Mouse (Mus musculus): ENCODE results near the gene A430005L14Rik.
"Not testable (repeated sequence)": the region's sequence is repeated elsewhere in the genome, so short reads cannot be mapped to it uniquely, and the experiment has no call there.

The A430005L14Rik gene

GRCm38 (mm10) chr4:153956569-153957405, at the start of gene A430005L14Rik:
A430005L14Rik (plus strand) TSS chr4:153957237.
- DNase-seq (ENCODE audit: low spot score): peak; percentile 90

DNA sequence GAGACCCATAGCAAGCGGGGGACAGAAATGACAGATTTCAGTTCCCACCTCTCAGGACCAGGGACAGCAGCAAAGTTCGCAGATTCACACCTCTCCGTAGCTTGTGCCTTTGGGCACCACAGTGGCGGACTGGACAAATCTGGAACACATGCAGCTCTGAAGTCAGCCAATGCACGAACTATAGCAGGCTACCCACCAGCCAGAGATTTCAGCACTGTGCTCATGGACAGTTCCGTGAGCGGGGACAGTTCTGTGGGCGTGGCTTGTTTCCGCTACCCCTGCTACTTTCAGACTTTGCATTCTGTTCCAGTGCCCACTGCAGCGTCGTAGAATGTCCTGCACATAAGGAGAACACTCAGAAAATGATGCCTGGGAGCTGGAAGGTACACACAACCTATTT, 49.5 kb upstream of the A430005L14Rik start:
- DNase-seq (ENCODE audit: low spot score): peak; percentile 6

DNA sequence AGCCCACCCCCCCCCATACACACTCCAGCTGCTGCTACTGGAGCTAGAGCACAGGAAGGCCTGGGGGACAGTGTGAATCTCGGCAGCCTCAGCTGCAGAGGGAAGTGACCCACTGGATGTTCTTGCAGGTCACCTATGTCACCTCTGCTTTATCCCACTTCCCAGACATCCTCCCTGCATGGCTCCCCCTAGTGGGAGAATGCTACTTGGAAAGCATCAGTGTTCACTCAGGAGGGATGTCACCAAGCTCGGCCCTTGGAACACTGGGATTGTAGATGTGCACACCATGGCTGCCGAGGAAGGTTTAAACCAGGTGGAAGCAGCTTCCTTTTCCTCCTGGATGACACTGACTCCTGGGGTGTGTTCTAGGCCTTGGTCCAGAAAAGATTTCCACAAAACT, 43.4 kb upstream of the A430005L14Rik start:
- no peak for DNase-seq (ENCODE audit: low spot score)

GRCm38 (mm10) chr4:153917773-153918500, 39.1 kb upstream of the A430005L14Rik start:
- DNase-seq (ENCODE audit: low spot score): no peak

DNA sequence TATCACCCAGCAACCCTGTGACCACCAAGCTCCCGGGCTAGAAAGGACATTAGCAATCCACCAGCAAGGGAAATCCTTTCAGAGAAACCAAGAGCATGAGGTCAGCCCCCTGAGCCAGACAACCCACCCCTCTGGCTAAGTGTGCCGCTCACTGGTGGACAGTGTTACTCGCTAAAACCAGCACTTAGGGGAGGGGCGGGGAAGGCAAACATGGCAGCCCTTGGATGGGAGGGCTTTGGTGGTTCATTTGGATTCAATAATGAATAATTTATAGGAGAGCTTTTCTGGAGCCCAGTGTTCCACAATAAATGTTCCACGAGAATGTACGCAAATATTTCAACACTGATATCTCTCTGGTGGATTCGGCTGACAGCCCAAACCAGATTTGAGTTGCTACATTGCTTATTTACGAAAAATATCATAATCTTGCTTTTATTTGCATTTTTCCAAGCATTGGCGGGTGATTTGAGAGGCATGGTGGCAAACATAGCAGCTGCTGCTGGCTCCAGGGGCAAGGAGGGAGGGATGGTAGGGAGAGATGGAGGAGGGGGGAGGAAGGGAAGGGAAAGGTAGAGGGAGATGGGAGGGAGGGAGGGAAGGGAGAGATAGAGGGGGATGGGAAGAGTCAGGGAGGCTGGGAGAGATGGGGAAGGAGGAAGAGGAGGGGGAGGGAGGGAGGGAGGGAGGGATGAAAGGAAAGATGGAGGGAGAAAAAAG, 36.4 kb upstream of the A430005L14Rik start:
- no peak for DNase-seq (ENCODE audit: low spot score)

DNA sequence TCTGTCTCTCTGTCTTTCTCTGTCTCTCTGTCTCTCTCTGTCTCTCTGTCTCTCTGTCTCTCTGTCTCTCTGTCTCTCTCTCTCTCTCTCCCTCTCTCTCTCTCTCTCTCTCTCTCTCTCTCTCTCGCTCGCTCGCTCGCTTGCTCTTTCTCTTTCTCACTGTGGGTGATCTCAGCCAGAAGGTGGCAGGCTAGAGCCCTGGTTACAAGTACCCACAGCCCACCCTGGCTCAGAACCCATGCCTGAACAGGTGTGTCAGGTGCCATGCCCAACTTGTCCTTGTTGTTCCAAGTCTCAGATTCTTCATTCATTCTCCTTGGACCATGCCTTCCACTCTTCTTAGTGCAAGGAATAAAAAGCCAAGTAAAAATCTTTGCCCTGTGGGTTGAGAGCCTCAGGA, 34.9 kb upstream of the A430005L14Rik start:
- not testable (repeated sequence) for DNase-seq (ENCODE audit: low spot score)

DNA sequence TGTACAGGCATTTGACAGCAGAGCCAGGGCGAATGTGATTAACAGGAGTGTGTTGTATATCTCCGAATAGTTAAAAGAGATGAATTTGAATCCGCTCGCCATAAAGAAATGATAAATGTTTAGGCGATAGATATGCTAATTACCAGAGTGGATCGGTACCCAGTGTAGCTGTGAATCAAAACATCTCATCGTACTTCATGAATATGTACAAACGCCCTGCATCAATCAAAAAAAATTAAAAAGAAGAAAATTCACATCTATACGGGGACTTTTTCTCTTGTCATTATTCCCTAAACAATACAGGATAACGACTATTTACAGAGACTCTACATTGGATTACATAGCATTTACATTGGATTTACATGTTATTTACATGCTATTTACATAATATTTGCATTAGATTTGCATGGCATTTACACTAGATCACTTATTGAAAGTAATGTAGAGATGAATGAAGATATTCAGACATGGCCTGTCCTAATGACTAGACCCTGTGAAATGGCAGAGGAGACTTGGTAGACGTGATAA, 28.2 kb upstream of the A430005L14Rik start:
- DNase-seq (ENCODE audit: low spot score): no peak

DNA sequence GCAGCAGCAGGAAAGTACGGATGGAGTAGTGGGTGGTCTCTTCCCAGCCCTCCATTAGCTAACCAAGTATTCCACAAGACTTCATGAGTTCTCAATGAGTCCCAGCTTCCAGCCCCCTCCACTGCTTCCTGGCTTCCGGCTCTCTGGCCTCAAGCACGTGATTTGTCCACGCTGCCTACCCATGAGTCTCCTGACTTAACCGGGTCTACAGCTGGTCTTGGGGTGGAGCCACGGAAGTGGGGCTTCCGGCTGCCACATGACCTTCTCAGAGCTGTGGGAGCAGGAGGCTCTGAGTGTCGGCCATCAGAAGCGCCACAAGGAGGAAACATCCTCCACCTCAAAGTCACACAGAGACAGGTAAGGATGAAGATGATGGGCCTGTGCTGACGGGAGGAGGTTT, 27.6 kb upstream of the A430005L14Rik start:
- DNase-seq (ENCODE audit: low spot score): no peak

DNA sequence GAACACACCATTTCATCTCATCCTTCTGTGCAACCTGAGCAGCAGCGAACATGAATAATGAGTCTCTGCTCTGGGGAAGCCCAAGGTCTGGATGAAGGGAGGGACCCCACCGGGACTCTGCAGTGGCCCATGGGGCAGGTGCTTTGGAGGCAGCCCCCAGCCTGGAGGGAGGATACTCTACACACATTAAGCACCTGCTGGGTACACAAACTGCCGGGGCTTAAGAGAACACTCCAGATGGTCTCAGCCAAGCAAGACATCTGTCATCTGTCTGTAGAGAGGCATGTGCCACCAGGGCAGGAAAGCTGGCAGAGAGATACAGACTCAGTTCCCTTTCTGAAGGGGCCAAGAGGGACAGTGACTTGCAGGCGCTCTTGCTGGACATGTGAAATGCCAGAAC, 27.1 kb upstream of the A430005L14Rik start:
- DNase-seq (ENCODE audit: low spot score): no peak

GRCm38 (mm10) chr4:153943243-153943642, 13.8 kb upstream of the A430005L14Rik start:
- no peak for DNase-seq (ENCODE audit: low spot score)

GRCm38 (mm10) chr4:153944261-153944660, 12.8 kb upstream of the A430005L14Rik start:
- DNase-seq (ENCODE audit: low spot score): no peak

DNA sequence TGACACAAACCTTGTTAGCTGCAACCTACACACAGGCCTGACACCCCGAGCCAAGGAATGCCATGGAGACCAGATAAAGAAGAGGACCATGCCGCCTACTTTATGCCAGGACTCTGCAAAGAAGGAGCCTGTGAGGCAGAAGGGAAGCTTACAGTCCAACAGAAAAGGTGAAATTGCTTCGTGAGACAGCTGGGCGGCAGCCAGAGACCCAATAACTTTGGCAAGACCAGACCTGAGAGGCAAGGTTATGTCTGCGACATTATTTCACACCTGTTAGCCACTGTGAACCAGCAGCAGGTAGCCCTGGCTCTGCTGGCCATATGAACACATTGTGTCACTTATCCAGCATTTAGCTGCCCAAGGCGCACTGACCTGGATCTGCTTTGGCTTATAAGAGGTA, 11.3 kb upstream of the A430005L14Rik start:
- DNase-seq (ENCODE audit: low spot score): no peak

DNA sequence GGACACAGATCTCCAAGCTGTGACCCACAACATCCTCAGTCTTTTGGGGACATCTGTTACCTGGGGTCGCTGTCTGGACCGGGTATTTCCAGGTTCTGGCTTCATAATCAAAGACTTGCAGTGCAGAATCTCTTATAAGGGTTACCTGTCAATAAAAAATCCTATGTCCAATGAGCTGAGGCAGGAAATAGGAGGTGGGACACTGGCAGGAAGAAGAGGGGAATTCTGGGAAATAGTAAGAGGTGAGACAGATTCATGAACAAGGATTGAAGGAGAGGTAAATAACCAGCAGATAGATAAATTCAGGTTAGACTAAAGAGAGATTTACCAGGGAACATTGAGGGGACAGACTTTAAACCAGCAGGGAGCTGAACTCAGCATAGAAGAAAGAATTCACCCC, 6.7 kb upstream of the A430005L14Rik start:
- no peak for DNase-seq (ENCODE audit: low spot score)

- DNase-seq (ENCODE audit: low spot score): no peak
Measured at GRCm38 (mm10) chr4:153951150-153951549, 5.9 kb upstream of the A430005L14Rik start.

GRCm38 (mm10) chr4:153951692-153952091, 5.3 kb upstream of the A430005L14Rik start:
- no peak for DNase-seq (ENCODE audit: low spot score)

GRCm38 (mm10) chr4:153955651-153956050, 1.4 kb upstream of the A430005L14Rik start:
- no peak for DNase-seq (ENCODE audit: low spot score)

DNA sequence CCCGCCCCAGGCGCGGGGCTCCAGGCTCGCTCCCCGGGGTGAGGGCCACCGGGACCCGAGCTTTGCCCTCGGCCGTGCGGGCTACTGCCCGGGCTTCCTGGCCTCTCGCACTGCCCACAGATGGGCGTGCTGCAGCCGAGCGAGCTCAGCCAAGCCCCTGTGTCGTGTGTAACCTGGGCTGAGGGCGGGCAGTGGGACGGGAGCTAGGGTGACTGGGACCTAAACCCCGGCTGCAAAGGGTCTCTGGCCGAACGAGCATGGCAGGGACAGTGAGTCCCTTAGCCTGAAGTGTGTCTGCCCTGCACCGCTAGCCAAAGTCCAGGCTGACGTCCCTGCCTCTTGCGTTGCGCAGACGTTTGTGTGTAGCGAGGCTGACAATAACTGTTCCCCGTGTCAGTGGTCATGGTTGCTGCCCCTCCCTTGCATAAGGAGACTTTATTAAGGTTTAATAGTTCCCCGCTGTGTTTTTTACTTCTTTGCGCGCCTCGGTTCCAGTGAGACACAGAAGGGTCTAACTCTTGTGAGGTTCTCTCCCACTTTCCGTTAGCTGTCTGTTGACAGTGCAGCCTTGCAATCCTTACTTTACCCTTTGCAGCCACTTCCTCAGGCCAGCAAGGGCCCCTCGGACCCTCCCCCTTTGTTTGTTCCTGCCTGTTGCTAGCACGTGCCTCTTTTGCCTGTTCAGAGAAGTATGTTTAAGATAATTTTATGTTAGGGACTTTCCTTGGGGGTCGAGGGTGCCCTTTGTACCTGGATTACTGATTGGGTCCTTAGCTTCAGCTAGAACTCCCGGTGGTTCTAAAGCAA, 610 bp downstream of the A430005L14Rik start:
- DNase-seq (ENCODE audit: low spot score): no peak

DNA sequence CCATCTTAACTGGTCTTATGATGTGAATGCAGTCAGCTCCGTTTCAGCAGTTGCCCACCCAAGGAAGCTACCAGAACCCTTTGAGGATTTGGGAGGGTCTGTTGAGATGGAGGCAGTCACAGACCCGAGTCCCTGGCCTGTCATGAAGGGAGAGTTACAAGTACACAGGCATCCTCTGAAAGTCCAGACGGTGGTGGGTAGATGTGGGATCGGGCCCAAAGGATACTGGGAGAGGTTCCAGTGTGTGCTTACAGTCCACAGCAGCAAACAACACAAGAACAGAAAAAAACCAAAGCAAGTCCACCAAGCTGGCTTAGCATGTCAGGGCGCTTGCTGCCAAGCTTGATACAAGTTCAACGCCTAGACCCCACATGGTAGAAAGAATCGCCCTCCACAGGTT, 5.6 kb downstream of the A430005L14Rik start:
- no peak for DNase-seq (ENCODE audit: low spot score)

DNA sequence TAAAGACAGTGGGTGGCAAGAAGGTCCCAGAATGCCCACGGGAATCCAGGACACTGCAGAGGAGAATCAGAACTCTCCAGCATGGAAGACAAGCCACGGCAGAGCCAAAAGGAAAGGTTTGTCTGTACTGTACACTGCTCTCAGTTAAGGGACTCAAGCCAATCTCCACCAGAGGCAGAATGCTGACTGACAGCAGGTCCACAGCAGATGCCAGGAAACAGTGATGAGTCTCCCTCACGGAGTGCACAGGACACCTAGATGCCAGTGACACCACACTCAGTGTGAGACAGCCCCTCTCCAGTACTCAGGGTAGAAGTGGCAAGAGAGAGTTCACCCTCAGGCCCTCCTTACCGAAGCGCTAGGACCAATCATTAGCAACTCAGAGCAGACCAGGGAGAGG, 9.6 kb downstream of the A430005L14Rik start:
- DNase-seq (ENCODE audit: low spot score): no peak

- no peak for DNase-seq (ENCODE audit: low spot score)
Measured at GRCm38 (mm10) chr4:153967556-153967955, 10.5 kb downstream of the A430005L14Rik start.

DNA sequence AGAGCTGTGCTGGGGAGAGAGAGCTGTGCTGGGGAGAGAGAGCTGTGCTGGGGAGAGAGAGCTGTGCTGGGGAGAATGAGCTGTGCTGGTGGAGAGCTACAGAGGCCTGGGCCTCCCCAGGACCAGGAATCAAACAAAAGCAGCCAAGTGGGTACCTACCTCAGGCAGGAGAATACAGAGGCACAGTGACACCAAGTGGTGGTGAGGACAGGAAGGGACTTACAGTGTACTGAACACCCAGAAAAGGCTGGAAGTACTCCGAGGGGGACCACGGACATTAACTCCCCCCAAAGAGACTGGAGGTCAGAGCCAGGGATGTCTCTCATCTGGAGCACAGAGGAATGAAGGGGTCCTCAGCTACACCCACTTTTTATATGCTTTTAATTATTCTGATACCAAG, 11.0 kb downstream of the A430005L14Rik start:
- no peak for DNase-seq (ENCODE audit: low spot score)

Data from ovary, postnatal 10 days (tissue).